Mouse (Mus musculus) small intestine, adult 2 months (tissue): ENCODE measurements around the gene AB124611.

ENCODE experiments used
- CTCF ChIP-seq: fragments of 200-500 bp; IDR thresholded peaks from 2 replicates; pipeline ENCODE4 v1.5.1; 2012; ENCODE audit warnings: low read depth, mild to moderate bottlenecking, control low read depth, inconsistent platforms, low read length, moderate library complexity, mixed read lengths; ENCODE audit not compliant: insufficient replicate concordance, insufficient read length; ENCODE audit errors: extremely low read depth
- POLR2A ChIP-seq: fragments of 200-500 bp; IDR thresholded peaks from 2 replicates; pipeline ENCODE4 v1.6.1; 2012; ENCODE audit warnings: low read depth, mild to moderate bottlenecking, control low read depth, inconsistent platforms, low read length, moderate library complexity

- TF ChIP-seq CTCF, result no peak
- TF ChIP-seq POLR2A, result no peak
Observed at GRCm38 (mm10) chr9:21594838-21595237, 68.9 kb downstream of the AB124611 start.
